Mouse (Mus musculus) G1E (cell line): ENCODE results near the gene Agpat3. TPM values are rescaled to one million over a fixed set of nuclear protein-coding genes. Genes with fewer than 3 reads are reported as not detected.
"Not testable (repeated sequence)": the region's sequence is repeated elsewhere in the genome, so short reads cannot be mapped to it uniquely, and the experiment has no call there.

Experiments used
- ATAC-seq: 2 replicates; pipeline ENCODE4 v1.8.0; 2016; ENCODE audit warnings: mild to moderate bottlenecking; ENCODE audit not compliant: insufficient number of reproducible peaks, poor library complexity, low FRiP score, severe bottlenecking; ENCODE audit errors: extremely low read depth
- DNase-seq: peaks from one replicate; pipeline ENCODE4 v3.0.0; 2012; ENCODE audit warnings: low spot score
- H3K27me3 ChIP-seq: 2 replicates; pipeline ENCODE4 v1.6.1; 2012; ENCODE audit warnings: mild to moderate bottlenecking, low read length, inconsistent platforms; ENCODE audit not compliant: insufficient read depth
- H3K36me3 ChIP-seq: replicated peaks from 2 replicates; pipeline ENCODE3; 2012; ENCODE audit warnings: mild to moderate bottlenecking, inconsistent platforms
- H3K4me1 ChIP-seq: 2 replicates; pipeline ENCODE4 v1.6.1; 2012; ENCODE audit warnings: low read depth, low read length, inconsistent platforms, mixed read lengths; ENCODE audit not compliant: insufficient read depth
- H3K4me3 ChIP-seq: 2 replicates; pipeline ENCODE4 v1.5.1; 2012; ENCODE audit warnings: low read depth, mild to moderate bottlenecking, inconsistent platforms, low read length, moderate library complexity, mixed read lengths
- H3K9me3 ChIP-seq: replicated peaks from 2 replicates; pipeline ENCODE4 v1.6.1; 2012; ENCODE audit warnings: inconsistent platforms
- CTCF ChIP-seq: IDR thresholded peaks from 2 replicates; pipeline ENCODE4 v1.5.1; 2012; ENCODE audit warnings: low read depth, low read length, inconsistent platforms, mixed read lengths
- GATA1 ChIP-seq: IDR thresholded peaks from 2 replicates; pipeline ENCODE4 v1.6.1; 2012; ENCODE audit warnings: borderline replicate concordance, low read length, inconsistent platforms, mixed read lengths
- GATA2 ChIP-seq: IDR thresholded peaks from 2 replicates; pipeline ENCODE4 v1.6.1; 2012; ENCODE audit warnings: low read depth, low read length, inconsistent platforms, borderline replicate concordance
- POLR2AphosphoS5 ChIP-seq: IDR thresholded peaks from 2 replicates; pipeline ENCODE4 v1.6.1; 2012; ENCODE audit warnings: low read depth, low read length, inconsistent platforms; ENCODE audit not compliant: insufficient replicate concordance
- TAL1 ChIP-seq: conservative IDR thresholded peaks from 2 replicates; pipeline ENCODE4 v1.6.1; 2012; ENCODE audit warnings: low read depth, low read length, inconsistent platforms, mixed read lengths
- polyA plus RNA-seq: library from polyadenylated mRNA; stranded (reverse); fragments of >175 nt; gene quantifications from 2 replicates; pipeline ENCODE4 v1.2.3, GENCODE M21; 2012
- total RNA-seq, 2 experiments: library from RNA; stranded (forward) in 1 of 2; stranded (reverse) in 1 of 2; fragments of 200-1000 nt in 1 of 2; fragments of >200 nt in 1 of 2; fragmentation: Nextera tagmentation in 1 of 2; gene quantifications; 2 replicates each; pipeline ENCODE4 v1.2.3; 2014 to 2017

Agpat3 gene
- total and polyA plus RNA-seq, 3 experiments: 2.3 to 2.9 (median 2.3) TPM

- H3K36me3 ChIP-seq: no peaks in the 10 kb centered on the region
- TF ChIP-seq GATA2 (no peak), TAL1 (no peak), POLR2AphosphoS5 (no peak), GATA1 (no peak), CTCF (no peak)
- ATAC-seq (no peak), DNase-seq (peak; percentile 68)
- H3K4me3 ChIP-seq: no peak overlapping the region
- H3K27me3 ChIP-seq: peaks cover 28% of the 10 kb centered on the region
- H3K4me1 ChIP-seq: peaks cover 54% of the 10 kb centered on the region
- no peaks in the 10 kb centered on the region for H3K9me3 ChIP-seq
These were observed 11.8 kb upstream of the Agpat3 start for GRCm38 (mm10) chr10:78364106-78364505.

GRCm38 (mm10) chr10:78363366-78363765, 11.1 kb upstream of the Agpat3 start:
- DNase-seq: no peak

DNA sequence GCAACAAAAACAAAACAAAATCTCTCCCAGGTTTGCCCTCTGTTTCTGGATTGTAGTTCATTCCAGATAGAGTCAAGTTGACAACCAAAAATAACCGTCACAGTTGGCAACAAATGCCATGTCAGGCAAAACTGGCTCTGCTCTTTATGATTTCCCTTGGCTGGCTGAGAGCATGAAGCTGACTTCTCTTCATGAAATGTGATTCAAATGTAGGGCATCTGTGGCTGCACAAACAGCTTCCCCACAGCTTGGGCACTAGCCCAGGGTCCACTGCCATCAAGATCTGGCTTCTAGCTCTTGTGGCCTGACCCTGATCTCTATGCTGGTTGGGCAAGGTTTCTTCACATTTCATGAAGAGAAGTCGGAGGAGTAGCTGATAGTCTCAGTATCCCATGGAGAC, 9.7 kb upstream of the Agpat3 start:
- Histone ChIP-seq H3K4me3 (no peak overlapping the region), H3K4me1 (peaks cover 36% of the 10 kb centered on the region), H3K27me3 (peaks cover 31% of the 10 kb centered on the region), H3K9me3 (no peaks in the 10 kb centered on the region), H3K36me3 (no peaks in the 10 kb centered on the region)
- TF ChIP-seq CTCF (no peak), GATA1 (no peak), TAL1 (no peak), GATA2 (no peak), POLR2AphosphoS5 (no peak)
- ATAC-seq: no peak
- DNase-seq: no peak

More at GRCm38 (mm10) chr10:78363366-78363765, 11.1 kb upstream of the Agpat3 start:
- Histone ChIP-seq H3K4me3 (no peak overlapping the region), H3K36me3 (no peaks in the 10 kb centered on the region), H3K9me3 (no peaks in the 10 kb centered on the region), H3K27me3 (peaks cover 28% of the 10 kb centered on the region), H3K4me1 (peaks cover 48% of the 10 kb centered on the region)
- ATAC-seq: no peak
- TF ChIP-seq GATA2 (no peak), GATA1 (no peak), POLR2AphosphoS5 (no peak), TAL1 (no peak), CTCF (no peak)

GRCm38 (mm10) chr10:78360290-78360711, 8.0 kb upstream of the Agpat3 start:
- Histone ChIP-seq H3K27me3 (peaks cover 38% of the 10 kb centered on the region), H3K4me3 (no peak overlapping the region), H3K4me1 (peaks cover 22% of the 10 kb centered on the region), H3K9me3 (no peaks in the 10 kb centered on the region), H3K36me3 (no peaks in the 10 kb centered on the region)
- DNase-seq (no peak), ATAC-seq (no peak)
- TF ChIP-seq GATA2: no peak
- TF ChIP-seq CTCF: no peak
- TF ChIP-seq GATA1: no peak
- TF ChIP-seq POLR2AphosphoS5: no peak
- TF ChIP-seq TAL1: no peak

DNA sequence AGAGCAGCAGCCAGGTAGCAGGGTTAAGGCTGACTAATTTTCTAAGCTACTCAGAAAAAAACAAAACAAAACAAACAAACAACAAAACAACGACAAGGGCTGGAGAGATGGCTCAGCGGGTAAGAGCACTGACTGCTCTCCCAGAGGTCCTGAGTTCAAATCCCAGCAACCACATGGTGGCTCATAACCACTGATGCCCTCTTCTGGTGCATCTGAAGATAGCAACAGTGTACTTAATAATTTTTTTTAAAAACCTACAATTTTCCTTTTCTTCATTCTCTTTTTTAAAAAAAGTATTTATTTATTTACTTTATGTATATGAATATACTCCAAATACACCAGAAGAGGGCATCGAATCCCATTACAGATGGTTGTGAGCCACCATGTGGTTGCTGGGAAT, 6.7 kb upstream of the Agpat3 start:
- DNase-seq, H3K9me3 ChIP-seq, ATAC-seq, H3K4me3 ChIP-seq, H3K36me3 ChIP-seq: not testable (repeated sequence)
- Histone ChIP-seq H3K27me3 (peaks cover 42% of the 10 kb centered on the region), H3K4me1 (peaks cover 12% of the 10 kb centered on the region)

DNA sequence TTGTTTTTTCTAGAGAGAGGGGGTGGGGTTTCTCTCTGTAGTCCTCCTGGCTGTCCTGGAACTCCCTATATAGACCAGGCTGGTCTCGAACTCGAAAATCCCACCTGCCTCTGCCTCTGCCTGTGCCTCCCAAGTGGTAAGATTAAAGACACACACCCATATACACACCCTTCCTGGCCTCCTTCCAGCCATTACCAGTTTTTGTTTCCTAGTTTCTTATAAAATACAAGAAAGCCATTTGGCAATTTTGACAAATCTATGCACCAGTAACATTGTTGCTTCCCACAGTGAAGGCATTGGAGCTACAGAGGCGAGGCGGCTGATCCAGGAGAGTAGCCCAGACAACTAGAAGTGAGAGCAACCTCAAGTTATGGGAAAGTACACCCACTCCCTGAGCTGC, 6.0 kb upstream of the Agpat3 start:
- H3K9me3 ChIP-seq: no peaks in the 10 kb centered on the region
- H3K36me3 ChIP-seq: no peaks in the 10 kb centered on the region
- peaks cover 45% of the 10 kb centered on the region for H3K27me3 ChIP-seq
- TF ChIP-seq POLR2AphosphoS5: no peak
- TF ChIP-seq GATA2: no peak
- TF ChIP-seq GATA1: no peak
- no peak for TF ChIP-seq TAL1
- TF ChIP-seq CTCF: no peak
- no peak overlapping the region for H3K4me3 ChIP-seq
- no peak for ATAC-seq
- peaks cover 5% of the 10 kb centered on the region for H3K4me1 ChIP-seq
- DNase-seq: no peak

GRCm38 (mm10) chr10:78357742-78358141, 5.5 kb upstream of the Agpat3 start:
- no peak overlapping the region for H3K4me3 ChIP-seq
- no peak for TF ChIP-seq CTCF
- TF ChIP-seq TAL1: no peak
- TF ChIP-seq GATA2: no peak
- no peak for TF ChIP-seq GATA1
- no peak for TF ChIP-seq POLR2AphosphoS5
- H3K27me3 ChIP-seq: peaks cover 45% of the 10 kb centered on the region
- ATAC-seq (no peak), DNase-seq (no peak)
- peaks cover 3% of the 10 kb centered on the region; the same call in 1 of the 2 replicates for H3K4me1 ChIP-seq
- no peaks in the 10 kb centered on the region for H3K36me3 ChIP-seq
- no peaks in the 10 kb centered on the region for H3K9me3 ChIP-seq
